Mouse (Mus musculus) lung, postnatal 36 days (tissue): Measurements from ENCODE around the gene Agpat4.

Experiments
- DNase-seq: peaks from one replicate; pipeline ENCODE4 v3.0.0; 2022; ENCODE audit warnings: mixed read lengths

Gene Agpat4

GRCm38 (mm10) chr17:12161877-12162276 lies 43.4 kb downstream of the Agpat4 start:
- no peak for DNase-seq

DNA sequence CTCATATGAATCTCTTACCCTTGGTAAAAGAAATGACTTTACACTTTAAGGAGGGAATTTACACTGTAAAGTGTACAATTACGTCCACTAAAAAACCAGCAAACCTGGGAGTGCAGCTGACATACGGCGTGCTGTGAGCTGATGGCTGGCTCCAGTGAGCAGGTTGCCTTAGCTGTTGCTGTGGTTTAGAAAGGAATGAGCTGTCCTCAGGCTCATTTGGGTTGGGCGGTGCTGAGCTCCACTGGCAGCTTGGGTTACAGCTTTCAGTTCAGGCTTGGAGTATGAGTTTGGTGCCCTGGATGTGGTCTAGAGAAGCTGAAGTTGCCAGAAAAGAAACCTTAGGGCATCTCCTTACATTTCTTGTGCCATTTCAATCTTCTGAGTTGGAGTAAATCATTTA lies 44.3 kb downstream of the Agpat4 start:
- DNase-seq, result no peak

DNA sequence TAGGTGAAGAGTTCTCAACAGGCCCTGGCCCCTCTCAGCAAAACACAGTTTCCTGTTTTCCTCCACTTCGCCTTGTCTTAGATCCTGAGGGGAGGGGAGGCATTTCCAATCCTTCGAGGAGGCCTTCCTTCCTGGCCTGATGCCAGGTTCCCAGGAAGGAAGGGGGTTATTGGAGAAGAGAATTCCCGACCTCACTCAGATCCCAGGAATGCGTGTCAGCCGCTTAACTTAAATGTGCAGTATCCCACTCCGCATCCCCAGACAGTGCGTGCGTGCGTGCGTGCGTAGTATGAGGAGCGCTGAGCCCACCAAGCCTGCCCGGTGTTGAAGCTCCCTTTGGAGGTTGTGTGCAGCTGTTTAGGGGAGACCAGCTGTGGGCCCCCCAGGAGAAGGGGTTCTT lies 44.9 kb downstream of the Agpat4 start:
- no peak for DNase-seq

DNA sequence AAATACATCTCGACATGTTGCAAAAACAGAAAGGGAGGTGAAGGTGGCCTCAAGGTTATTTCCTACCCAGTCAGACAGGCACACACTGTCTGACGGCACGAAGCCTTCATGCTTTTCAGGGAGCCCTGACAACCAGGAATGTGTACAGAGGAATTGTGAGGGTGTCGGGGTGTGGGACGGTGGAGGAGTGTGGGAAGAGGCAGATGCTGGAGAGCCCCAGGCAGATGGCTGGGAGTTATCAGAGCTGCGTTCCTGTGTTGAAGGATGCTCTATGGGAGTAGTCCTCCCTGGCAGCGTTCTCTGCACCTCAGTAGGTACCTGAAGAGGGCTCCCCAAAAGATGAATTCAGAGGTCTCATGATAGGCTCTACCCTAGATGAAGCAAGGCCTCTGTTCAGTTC lies 45.4 kb downstream of the Agpat4 start:
- no peak for DNase-seq

GRCm38 (mm10) chr17:12164507-12164906 lies 46.0 kb downstream of the Agpat4 start:
- no peak for DNase-seq

- DNase-seq, result no peak
Measured at GRCm38 (mm10) chr17:12165009-12165695, 46.6 kb downstream of the Agpat4 start.

- no peak for DNase-seq
Measured at GRCm38 (mm10) chr17:12165701-12166100, 47.2 kb downstream of the Agpat4 start.

DNA sequence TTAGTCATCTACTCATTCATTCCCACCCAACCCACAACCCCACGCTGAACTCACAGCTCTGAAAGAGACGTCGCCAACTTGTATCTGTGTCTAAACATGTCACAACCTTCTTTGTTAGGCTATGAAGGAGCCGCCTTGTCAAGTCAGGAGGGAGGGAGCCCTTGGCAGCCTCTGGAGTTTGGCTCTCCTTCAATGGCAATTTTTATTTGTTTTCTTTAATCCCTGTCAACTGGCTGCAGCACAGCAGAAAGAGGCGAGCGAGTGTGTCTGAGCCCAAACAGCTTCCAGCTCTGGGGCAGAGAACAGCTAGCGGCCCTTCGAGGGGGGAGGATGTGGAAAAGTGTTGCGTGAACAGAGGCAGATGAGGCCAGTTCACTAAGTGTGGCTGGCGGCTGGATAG lies 50.0 kb downstream of the Agpat4 start:
- peak; percentile 86 for DNase-seq

DNA sequence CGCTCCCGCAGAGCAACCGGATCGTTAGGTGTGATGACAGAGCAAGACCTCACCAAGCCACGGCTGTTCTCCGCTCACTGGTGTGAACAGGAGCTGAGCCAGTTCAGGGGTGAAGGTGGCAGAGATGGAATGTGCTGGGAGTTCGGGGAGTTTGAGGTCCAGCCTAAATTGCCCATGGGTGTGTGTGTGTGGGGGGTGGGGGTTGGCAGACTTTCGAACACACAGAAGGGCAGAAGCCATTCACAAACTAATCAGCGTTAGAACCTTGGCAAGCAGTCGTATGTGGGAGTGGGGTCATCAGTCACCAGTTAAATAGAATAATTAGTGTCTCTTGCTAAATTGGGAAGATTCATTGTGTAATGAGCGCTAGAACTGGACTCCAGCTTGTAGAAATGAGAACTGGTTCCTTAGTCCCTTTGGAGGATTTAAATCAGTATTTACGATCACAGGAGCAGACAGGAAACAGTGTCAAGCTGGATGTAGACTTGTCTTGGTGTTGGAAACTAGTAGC lies 50.9 kb downstream of the Agpat4 start:
- DNase-seq, result peak; percentile 63

DNA sequence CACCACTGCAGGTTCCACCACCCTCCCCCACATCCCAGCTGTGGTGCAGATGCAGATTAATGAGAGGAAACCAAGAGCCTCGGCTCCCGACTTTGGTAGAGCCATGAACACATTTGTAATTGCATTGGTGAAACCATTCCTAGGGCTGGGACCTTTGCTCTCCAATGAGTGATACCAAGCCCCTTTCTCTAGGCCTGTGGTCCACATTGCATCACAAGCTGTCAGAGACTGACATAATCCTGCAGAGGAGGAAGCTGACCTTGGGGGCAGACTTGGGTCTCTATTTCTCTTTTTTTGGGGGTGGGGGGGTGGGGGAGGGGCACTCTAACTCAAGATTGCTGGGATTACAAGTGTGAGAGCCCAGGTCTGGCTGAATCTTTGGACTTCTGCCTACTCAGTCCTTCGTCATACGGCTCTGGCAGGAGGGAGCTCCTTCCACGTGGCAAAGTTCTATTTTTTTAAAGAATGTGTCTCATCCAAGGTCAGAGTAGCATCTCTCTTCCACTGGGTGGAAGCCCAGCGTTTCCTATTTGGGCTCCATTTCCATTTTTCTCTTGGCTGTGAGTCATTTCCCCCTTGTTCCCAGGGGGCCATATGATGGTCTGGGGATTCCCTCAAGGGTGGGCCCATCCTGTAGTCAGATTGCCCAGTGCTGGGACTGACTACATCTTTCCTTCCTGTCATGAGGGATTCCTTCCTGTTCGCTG lies 52.4 kb downstream of the Agpat4 start:
- DNase-seq, result peak; percentile 60

- no peak for DNase-seq
Measured at GRCm38 (mm10) chr17:12171666-12172065, 53.2 kb downstream of the Agpat4 start.

DNA sequence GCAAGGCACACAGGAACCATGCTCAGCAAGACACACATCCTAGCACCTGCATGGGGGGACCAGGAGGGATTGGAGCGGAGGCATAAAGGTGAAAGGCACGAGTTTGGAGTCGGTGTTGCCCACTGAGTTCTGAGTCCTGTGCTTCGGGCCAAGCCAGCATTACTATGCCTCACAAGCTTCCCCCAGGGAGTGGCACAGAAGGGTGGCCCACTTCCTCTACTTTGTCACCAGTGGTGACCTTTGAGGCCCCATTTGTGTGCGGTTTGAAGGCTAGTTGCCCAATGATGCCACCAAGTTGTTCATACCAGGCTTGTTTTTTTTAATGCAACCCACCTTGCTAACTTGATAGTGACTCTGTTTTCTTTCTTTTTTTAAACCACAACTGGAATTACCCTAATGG lies 55.7 kb downstream of the Agpat4 start:
- DNase-seq, result peak; percentile 61

DNA sequence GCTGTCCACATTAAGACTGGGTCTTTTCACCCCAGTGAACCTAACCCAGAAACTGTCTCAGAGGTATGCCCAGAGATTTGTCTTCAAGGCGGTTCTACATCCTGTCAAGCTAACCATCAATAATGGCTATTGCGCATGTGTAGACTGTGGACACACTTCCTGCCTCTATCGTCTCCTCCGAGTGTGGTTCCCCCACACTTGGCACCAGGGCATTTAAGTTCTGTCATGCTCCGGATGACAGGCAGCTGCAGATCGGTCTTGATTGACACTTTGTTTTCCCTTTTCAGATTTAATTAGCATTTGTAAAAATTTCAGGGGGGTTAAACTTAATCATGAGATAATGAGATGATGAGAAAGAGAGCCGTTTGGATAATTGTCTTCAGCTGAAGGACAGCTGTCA lies 56.4 kb downstream of the Agpat4 start:
- peak; percentile 35 for DNase-seq

DNA sequence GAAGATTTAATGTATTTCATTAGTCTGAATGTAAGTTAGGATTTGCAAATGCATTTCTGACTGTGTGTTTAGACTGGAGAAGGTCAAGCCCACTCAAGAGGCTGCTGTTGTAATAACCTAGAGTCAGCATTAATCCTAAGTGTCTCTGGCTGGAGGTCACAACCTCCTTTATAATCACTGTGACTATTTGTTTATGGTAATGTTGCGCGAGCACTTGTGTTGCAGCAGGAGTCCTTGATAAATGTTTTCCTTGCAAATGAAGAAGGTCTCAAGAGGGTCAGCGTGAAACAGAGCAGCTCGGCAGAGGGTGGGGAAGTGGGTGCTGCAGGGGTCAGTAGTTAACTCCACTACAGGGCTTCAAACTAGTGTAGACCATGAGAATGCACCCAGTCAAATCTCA lies 57.1 kb downstream of the Agpat4 start:
- DNase-seq, result peak; percentile 58

DNA sequence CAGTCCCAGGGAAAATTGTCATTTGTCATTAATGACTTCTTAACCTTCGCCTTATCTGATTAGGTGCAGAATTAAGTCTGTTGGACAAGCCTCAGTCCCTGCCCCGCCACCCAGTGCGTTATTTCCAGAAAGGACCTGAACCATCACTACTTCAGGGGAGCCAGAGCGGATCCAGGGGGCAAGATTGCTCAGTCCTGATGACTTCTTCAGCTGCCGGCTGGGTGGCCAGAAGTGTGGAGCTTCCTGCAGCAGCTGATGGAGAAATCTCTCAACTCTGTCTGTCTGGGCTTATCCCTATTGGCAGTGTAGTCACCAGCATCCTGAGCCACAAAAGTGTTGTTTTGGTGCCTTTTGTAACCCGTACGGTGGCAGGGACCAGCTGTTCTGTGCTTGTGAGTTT lies 60.8 kb downstream of the Agpat4 start:
- DNase-seq, result peak; percentile 35

GRCm38 (mm10) chr17:12179766-12180165 lies 61.3 kb downstream of the Agpat4 start:
- no peak for DNase-seq

DNA sequence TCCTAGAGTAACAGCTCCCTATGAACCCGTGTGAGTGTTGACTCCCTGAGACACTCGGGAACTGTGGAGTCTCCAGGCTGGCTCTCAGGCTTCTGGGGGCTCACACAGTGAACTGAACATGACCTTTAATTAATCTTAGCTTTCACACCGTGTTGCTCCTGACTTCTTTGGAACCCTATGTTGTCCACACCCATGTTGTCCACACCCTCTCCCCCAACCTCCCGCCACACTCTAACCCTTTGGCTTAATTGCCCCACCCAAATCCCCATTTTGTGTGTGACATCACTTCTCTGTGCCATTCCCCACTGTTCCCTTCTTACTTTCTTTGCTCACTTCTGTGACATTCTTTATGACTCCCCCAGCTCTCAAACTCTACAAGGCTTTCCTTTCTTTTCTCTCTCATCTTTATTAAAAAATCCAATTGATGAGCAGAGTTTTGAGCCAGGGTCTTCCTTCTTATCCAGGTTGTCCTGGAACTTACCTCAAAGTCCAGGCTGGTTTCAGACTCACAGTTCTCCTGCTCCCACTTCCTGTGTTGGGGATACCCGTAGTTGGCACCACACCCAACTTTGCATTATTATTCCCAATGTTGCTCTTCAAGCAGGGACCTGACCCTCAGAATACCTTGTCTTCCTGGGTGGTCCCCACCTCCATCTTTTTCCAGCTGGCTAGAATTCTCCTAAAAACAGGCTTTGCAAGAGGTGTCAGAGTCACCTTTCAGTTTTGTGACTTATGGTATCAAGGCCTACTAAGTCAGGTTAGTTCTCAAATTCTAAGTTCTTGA lies 64.4 kb downstream of the Agpat4 start:
- DNase-seq, result no peak

GRCm38 (mm10) chr17:12184283-12184682 lies 65.8 kb downstream of the Agpat4 start:
- DNase-seq, result peak; percentile 51

DNA sequence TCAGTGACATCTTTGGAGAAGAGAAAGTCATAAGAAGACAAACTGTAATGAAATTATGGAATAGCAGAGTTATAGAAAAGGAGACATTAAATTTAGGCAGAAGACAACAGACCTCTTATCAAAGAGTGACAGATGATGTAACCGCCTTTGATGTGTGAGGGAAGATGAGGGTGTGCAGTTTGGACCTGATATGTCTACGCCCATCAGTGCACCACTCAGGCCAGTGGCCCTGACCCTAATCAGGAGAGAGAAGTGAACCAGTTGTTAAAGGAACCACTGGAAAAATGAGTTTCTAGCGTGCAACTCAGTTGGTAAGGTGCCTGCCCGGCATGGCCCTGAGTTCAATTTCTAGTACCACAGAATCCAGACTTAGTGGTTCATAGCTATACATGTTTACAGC lies 67.4 kb downstream of the Agpat4 start:
- DNase-seq, result no peak

DNA sequence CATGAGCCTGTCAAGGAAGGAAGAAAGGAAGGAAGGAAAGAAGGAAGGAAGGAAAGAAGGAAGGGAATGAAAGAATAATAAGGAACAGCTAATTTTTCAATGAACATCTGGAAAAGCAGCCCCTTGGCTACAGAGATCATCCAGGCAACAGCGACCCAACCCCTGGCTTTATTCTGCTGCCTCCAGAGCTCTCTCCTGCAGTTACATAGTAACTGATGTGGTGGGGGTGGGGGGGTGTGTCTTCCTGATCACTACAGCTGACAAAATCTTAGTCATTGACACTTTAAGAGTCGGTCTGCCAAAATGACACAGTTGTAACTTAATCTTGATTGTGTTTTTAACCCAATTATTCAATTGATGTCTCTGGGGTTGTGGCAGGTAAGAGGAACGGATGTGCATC lies 67.8 kb downstream of the Agpat4 start:
- no peak for DNase-seq

DNA sequence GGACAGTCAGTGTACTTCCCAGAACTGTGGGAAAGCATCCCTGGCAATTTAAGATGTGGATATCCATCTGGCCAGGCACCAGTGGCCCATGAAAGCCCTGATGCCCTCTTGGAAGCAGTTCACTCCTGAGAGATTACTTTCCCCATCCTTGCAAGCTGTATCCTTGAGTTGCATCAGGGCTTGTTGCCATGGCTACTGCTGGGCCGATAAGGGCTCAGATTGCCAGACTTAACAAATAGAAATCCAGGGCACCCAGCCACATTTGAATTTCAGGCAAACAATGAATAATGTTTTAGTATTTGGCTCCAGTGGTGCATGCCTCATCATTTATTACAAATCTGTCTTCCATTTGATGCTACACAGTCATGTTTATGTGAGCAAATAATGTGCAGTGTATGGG lies 69.3 kb downstream of the Agpat4 start:
- DNase-seq, result peak; percentile 57

- DNase-seq, result peak; percentile 69
Measured at GRCm38 (mm10) chr17:12195137-12195536, 76.6 kb downstream of the Agpat4 start.

GRCm38 (mm10) chr17:12195604-12196003 lies 77.1 kb downstream of the Agpat4 start:
- DNase-seq, result peak; percentile 39

GRCm38 (mm10) chr17:12199933-12200332 lies 81.4 kb downstream of the Agpat4 start:
- no peak for DNase-seq
